Mouse (Mus musculus): ENCODE measurements around the gene Rps6ka1. TPM values are rescaled to one million over a fixed set of nuclear protein-coding genes. Genes with fewer than 3 reads are reported as not detected.

Rps6ka1 gene
- polyA plus RNA-seq, 1 experiment from 2014 or later, result 25.2 TPM

DNA sequence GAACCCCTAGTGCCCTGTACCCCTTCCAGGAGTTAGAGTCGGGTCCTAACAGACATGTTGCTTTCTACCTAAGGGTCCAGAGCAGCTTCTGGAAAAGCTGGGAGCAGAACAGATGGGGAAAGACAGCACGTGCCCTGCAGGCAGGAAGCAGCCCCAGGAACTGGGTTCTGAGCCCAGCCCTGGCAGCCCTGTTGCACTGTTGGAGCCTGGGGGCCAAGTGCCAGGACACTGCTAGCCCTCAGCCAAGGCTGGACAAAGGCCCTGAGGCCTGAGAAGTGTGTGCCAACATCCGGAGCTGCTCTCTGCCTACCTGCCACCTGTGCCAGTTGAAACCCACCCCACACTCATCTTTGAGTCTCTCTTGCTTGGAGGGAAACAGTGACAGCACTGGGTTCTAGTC, 2.7 kb downstream of the Rps6ka1 start:
- ATAC-seq (ENCODE audit: low FRiP score) (no peak), DNase-seq (ENCODE audit: low spot score, missing footprints) (no peak)
- Histone ChIP-seq H3K27ac (ENCODE audit: low read depth, low read length) (no peak overlapping the region), H3K27me3 (ENCODE audit: control insufficient read depth, insufficient read depth, low read length) (peaks cover 5% of the 10 kb centered on the region; the same call in 1 of the 2 replicates), H3K9ac (ENCODE audit: low read length) (no peak overlapping the region), H3K4me1 (ENCODE audit: control insufficient read depth, insufficient read depth, low read length) (peaks cover 2% of the 10 kb centered on the region; the same call in 1 of the 2 replicates), H3K36me3 (ENCODE audit: control insufficient read depth, insufficient read depth, low read length) (no peaks in the 10 kb centered on the region), H3K4me3 (ENCODE audit: low read depth, low read length) (no peak overlapping the region), H3K9me3 (ENCODE audit: control insufficient read depth, low read length) (no peaks in the 10 kb centered on the region), H3K4me2 (no peak overlapping the region; the same call in 1 of the 2 replicates)
- 84% methylated on average over 3 of the region's 3 CpGs for WGBS

DNA sequence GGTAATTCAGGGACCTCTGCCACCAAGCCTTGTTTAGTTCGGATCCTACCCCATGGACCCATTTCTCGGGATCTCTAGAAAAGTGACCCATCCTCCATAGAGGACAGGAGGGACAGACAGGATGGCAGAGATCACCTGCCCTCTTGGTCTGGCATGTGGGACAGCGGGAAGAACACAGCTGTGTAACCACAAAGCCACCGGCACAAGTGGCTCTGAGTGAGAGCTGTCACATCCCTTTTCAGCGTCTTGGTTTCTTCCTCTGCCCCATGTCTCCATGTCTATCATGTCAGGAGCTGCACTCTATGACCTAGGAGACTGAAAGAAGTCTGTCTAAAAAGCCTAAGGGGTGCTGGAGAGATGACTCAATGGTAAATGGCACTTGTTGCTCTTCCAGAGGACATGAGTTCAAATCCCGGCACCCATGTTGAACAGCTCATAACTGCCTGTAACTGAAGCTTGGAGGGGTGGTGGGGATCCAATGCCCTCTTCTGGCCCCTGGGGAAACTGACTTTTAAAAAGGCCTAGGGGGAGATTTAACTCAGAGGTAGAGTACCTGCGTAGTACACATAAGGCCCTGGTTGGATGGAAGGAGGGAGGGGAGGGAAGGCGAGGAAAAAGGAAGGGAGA, 3.4 kb downstream of the Rps6ka1 start:
- WGBS, result 89% methylated on average over 8 of the region's 8 CpGs
- H3K27ac ChIP-seq (ENCODE audit: low read depth, low read length), result no peak overlapping the region
- H3K27me3 ChIP-seq (ENCODE audit: control insufficient read depth, insufficient read depth, low read length), result peaks cover 5% of the 10 kb centered on the region; the same call in 1 of the 2 replicates
- no peak for DNase-seq (ENCODE audit: low spot score, missing footprints)
- H3K4me3 ChIP-seq (ENCODE audit: low read depth, low read length), result no peak overlapping the region
- H3K4me2 ChIP-seq, result no peak overlapping the region
- H3K9ac ChIP-seq (ENCODE audit: low read length), result no peak overlapping the region
- H3K36me3 ChIP-seq (ENCODE audit: control insufficient read depth, insufficient read depth, low read length), result no peaks in the 10 kb centered on the region
- no peaks in the 10 kb centered on the region for H3K9me3 ChIP-seq (ENCODE audit: control insufficient read depth, low read length)
- ATAC-seq (ENCODE audit: low FRiP score), result no peak
- peaks cover 2% of the 10 kb centered on the region; the same call in 1 of the 2 replicates for H3K4me1 ChIP-seq (ENCODE audit: control insufficient read depth, insufficient read depth, low read length)

DNA sequence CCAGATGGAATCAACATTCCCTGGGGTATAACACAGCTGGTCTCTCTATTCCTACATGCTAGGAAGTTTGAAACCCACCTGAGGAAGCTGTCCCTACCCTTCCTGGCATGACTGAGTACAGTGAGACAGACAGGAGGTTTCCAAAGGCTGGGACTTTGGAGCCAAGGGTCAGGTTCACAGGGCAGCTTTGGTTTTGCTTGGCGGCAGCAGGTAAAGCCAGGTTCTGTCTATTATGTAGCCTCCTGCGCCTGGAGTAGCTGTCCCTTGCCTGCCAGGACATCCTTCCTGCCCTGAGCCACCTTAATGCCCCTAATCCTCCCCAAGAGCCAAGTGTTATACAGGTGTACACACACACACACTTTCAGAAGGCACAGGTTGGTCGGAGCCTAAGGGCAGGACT, 5.7 kb downstream of the Rps6ka1 start:
- Histone ChIP-seq H3K36me3 (ENCODE audit: control insufficient read depth, insufficient read depth, low read length) (no peaks in the 10 kb centered on the region), H3K9me3 (ENCODE audit: control insufficient read depth, low read length) (no peaks in the 10 kb centered on the region), H3K4me3 (ENCODE audit: low read depth, low read length) (no peak overlapping the region), H3K4me2 (no peak overlapping the region), H3K27ac (ENCODE audit: low read depth, low read length) (no peak overlapping the region), H3K27me3 (ENCODE audit: control insufficient read depth, insufficient read depth, low read length) (peaks cover 5% of the 10 kb centered on the region; the same call in 1 of the 2 replicates), H3K9ac (ENCODE audit: low read length) (no peak overlapping the region), H3K4me1 (ENCODE audit: control insufficient read depth, insufficient read depth, low read length) (no peaks in the 10 kb centered on the region)
- DNase-seq (ENCODE audit: low spot score, missing footprints) (peak; percentile 49), ATAC-seq (ENCODE audit: low FRiP score) (no peak)
- WGBS, result 90% methylated on average over 3 of the region's 3 CpGs

DNA sequence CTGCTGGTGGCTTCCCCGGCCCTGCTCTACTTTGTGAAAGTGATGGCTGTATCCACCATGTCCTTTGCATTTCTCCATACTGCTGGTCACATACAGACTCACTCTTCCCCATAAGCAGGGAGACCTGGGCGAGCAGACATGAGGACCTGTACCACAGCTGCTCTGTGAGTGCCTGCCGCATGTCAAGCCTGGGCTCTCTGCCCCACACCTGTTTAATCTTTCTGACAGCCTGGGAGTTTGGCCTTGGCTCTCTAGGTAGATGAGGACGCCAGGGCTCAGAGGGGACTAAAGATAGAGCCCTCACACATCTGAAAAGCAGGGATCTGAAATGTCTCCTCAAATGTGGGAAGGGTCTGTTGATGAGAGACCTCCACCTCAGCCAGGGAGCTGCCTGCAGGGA, 6.2 kb downstream of the Rps6ka1 start:
- Histone ChIP-seq H3K4me2 (no peak overlapping the region), H3K9me3 (ENCODE audit: control insufficient read depth, low read length) (no peaks in the 10 kb centered on the region), H3K4me1 (ENCODE audit: control insufficient read depth, insufficient read depth, low read length) (no peaks in the 10 kb centered on the region), H3K27me3 (ENCODE audit: control insufficient read depth, insufficient read depth, low read length) (peaks cover 3% of the 10 kb centered on the region; the same call in 1 of the 2 replicates), H3K9ac (ENCODE audit: low read length) (no peak overlapping the region), H3K4me3 (ENCODE audit: low read depth, low read length) (no peak overlapping the region), H3K36me3 (ENCODE audit: control insufficient read depth, insufficient read depth, low read length) (no peaks in the 10 kb centered on the region), H3K27ac (ENCODE audit: low read depth, low read length) (no peak overlapping the region)
- DNase-seq (ENCODE audit: low spot score, missing footprints), result no peak
- 82% methylated on average over 4 of the region's 4 CpGs for WGBS
- no peak for ATAC-seq (ENCODE audit: low FRiP score)

DNA sequence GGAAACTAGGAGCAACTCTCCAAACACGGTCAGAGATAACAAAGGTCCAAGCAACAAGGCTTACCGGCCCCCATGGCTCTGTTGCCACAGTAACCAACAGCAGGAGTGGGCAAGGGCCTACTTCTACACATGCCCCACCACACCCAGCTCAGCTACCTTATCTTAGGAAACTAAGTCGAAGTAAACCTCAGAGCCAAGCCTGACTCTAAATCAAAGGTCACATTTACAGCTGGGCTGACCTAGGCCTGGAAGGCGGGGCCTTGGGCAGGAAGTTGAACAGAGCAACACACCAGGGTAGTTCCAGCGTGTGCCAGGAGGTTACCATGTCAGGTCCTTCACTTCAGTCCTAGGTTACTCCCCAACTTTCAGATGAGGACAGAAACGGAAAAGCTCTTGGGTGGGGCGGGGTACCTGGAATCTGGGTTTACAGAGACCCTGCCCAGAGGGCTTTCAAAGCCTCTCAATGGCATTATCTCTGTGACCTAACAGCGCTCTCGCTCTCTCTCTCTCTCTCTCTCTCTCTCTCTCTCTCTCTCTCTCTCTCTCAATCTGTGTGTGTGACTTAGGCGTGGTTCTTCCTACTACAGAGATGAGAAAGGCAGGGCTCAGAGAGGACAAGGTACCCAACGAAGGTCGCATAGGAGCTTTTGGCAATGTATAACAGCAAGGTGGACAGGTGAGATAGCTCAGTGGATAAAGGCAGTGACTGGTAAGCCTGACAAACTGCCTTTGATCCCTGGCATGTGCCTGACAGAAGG, 8.3 kb downstream of the Rps6ka1 start:
- Histone ChIP-seq H3K4me3 (ENCODE audit: low read depth, low read length) (no peak overlapping the region), H3K27ac (ENCODE audit: low read depth, low read length) (no peak overlapping the region), H3K36me3 (ENCODE audit: control insufficient read depth, insufficient read depth, low read length) (no peaks in the 10 kb centered on the region), H3K27me3 (ENCODE audit: control insufficient read depth, insufficient read depth, low read length) (no peaks in the 10 kb centered on the region), H3K4me1 (ENCODE audit: control insufficient read depth, insufficient read depth, low read length) (no peaks in the 10 kb centered on the region), H3K9ac (ENCODE audit: low read length) (no peak overlapping the region), H3K4me2 (no peak overlapping the region), H3K9me3 (ENCODE audit: control insufficient read depth, low read length) (no peaks in the 10 kb centered on the region)
- DNase-seq (ENCODE audit: low spot score, missing footprints), result no peak
- 75% methylated on average over 12 of the region's 12 CpGs for WGBS
- ATAC-seq (ENCODE audit: low FRiP score), result no peak

DNA sequence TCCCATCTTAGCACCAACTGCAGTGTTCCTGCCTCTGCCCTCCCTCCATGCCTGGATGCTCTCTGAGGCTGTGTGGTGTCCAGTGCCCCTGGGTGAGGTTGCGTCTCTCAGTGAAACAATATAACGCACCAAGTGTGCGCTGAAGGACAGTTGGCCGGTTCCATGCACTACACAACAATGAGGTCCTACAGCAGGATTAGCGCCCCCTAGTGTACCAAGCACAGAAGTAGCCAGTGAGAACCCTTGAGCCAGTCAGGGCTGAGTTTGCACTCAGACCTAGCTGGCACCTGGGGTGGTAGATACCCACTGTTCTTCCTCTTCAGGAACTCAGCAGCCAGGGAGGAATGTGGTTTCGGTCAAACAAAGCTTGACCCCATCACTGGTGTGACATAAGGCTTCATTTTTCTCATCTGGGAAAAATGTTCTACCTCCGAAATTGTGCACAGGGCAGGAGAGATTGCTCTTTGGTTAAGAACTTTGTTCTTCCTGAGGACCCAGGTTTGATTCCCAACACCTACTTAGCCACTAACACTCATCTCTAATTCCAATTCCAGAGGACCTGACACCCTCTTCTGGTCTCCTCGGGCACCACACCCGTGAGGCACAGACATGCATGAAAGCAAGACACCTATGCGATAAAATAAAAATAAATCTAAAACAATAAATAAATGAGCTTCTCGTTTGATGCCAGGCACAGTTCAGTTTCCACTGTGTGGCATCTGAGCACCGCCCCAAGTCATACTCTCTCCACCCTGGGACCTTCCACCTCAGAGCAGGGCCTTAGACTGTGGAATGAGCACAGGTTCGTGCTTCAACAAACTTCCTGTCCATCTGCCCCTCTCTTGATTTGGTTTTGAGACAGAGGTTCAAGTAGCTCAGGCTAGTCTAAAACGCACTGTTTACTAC, 9.5 kb downstream of the Rps6ka1 start:
- Histone ChIP-seq H3K27me3 (ENCODE audit: control insufficient read depth, insufficient read depth, low read length) (no peaks in the 10 kb centered on the region), H3K4me3 (ENCODE audit: low read depth, low read length) (no peak overlapping the region), H3K4me2 (no peak overlapping the region), H3K27ac (ENCODE audit: low read depth, low read length) (no peak overlapping the region), H3K9ac (ENCODE audit: low read length) (no peak overlapping the region), H3K4me1 (ENCODE audit: control insufficient read depth, insufficient read depth, low read length) (no peaks in the 10 kb centered on the region), H3K9me3 (ENCODE audit: control insufficient read depth, low read length) (no peaks in the 10 kb centered on the region), H3K36me3 (ENCODE audit: control insufficient read depth, insufficient read depth, low read length) (no peaks in the 10 kb centered on the region)
- ATAC-seq (ENCODE audit: low FRiP score) (no peak), DNase-seq (ENCODE audit: low spot score, missing footprints) (no peak)
- 87% methylated on average over 14 of the region's 14 CpGs for WGBS

DNA sequence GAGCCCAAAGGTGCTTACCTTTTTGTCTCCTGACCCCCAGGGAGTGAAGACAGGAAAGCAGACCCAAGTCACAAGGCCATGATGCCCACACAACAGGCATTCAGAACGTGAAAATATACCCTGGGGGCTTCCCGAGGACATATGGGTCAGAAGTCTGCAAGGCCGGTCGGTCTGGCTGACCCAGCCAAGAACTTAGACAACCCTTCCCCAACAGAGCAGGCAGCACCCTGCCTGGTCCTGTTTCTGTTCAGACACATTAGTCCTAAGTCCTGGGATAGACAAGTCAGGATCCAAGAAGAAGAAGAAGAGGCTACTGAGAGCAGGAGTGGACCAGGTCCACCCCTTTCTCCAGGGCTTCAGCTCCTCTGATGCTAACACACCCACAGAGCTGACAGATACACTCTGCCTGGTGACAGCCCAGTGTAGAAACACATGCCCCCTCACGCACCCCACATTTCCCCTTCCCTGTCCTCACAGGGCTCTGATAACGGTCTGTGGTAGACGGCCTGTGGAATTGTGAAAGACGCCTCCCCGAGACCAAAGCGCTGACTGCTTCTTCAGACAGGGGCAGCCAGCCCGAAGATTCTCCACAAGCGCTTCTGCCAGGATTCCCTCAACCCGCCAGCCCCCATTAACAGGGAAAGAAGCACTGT, 12.6 kb downstream of the Rps6ka1 start:
- Histone ChIP-seq H3K9ac (ENCODE audit: low read length) (no peak overlapping the region), H3K9me3 (ENCODE audit: control insufficient read depth, low read length) (no peaks in the 10 kb centered on the region), H3K27me3 (ENCODE audit: control insufficient read depth, insufficient read depth, low read length) (no peaks in the 10 kb centered on the region), H3K4me2 (no peak overlapping the region), H3K4me3 (ENCODE audit: low read depth, low read length) (no peak overlapping the region), H3K36me3 (ENCODE audit: control insufficient read depth, insufficient read depth, low read length) (no peaks in the 10 kb centered on the region), H3K27ac (ENCODE audit: low read depth, low read length) (no peak overlapping the region), H3K4me1 (ENCODE audit: control insufficient read depth, insufficient read depth, low read length) (no peaks in the 10 kb centered on the region)
- ATAC-seq (ENCODE audit: low FRiP score) (no peak), DNase-seq (ENCODE audit: low spot score, missing footprints) (no peak)
- WGBS, result 80% methylated on average over 13 of the region's 13 CpGs

DNA sequence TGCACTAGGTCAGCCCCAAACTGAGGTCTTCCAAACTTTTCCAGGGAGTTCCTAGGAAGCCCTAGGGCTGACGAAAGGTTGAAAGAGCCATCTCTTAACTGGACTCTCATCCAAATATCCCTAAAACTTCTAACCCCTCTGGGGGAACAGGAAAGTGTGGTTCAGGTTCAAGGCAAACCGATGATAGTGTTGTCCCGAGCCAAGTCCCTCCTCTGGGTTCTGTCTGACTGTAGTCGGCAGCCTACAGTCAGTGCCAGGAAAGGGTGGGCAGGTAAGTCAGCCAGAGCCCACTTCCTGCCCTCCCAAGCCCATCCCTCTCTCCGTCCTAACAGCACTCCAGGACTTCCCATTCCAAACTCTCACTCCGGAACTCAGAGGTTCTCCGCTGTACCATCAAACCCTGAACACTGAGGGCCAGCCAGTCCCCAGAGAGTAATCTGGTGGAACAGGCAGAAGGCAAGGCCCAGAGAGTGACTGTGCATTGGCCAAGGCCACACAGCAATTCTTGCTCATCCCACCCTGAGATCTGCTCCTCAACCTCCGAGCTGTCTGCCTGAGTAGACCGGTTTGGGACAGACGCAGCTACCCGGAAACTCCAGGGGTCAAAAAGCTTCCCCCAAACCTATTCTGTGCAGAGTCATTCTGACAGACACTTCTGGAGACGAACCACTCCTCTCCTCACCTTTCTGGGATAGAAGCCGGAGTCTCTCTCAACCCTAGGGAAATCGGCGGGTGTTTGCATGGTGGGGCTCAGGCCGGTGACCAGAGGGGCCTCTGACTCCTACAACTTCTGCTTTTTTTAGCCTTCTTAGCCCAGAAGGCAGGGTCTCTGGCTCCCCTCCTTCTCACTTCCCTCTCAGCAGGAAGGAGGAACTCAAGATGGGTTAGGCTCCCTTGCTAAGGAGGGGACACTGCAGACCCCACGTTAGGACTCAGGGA, 13.4 kb downstream of the Rps6ka1 start:
- Histone ChIP-seq H3K4me3 (ENCODE audit: low read depth, low read length) (no peak overlapping the region), H3K4me1 (ENCODE audit: control insufficient read depth, insufficient read depth, low read length) (no peaks in the 10 kb centered on the region), H3K36me3 (ENCODE audit: control insufficient read depth, insufficient read depth, low read length) (no peaks in the 10 kb centered on the region), H3K27me3 (ENCODE audit: control insufficient read depth, insufficient read depth, low read length) (no peaks in the 10 kb centered on the region), H3K4me2 (no peak overlapping the region), H3K9me3 (ENCODE audit: control insufficient read depth, low read length) (no peaks in the 10 kb centered on the region), H3K9ac (ENCODE audit: low read length) (no peak overlapping the region), H3K27ac (ENCODE audit: low read depth, low read length) (no peak overlapping the region)
- WGBS, result 86% methylated on average over 17 of the region's 17 CpGs
- DNase-seq (ENCODE audit: low spot score, missing footprints) (no peak), ATAC-seq (ENCODE audit: low FRiP score) (no peak)

Measured in midbrain, embryonic 11.5 days (tissue).